Mouse (Mus musculus) liver, embryonic 16.5 days (tissue): Measurements from ENCODE around the gene Cdh7. TPM values are rescaled to one million over a fixed set of nuclear protein-coding genes. Genes with fewer than 3 reads are reported as not detected.

Source experiments
- ATAC-seq: fragments of 200-750 bp; cut with Nextera tagmentation; 2 replicates; pipeline ENCODE4 v1.8.0; 2017; ENCODE audit warnings: low read depth, mild to moderate bottlenecking, moderate number of reproducible peaks, moderate library complexity
- H3K27ac ChIP-seq: fragments of 300-500 bp; sonication (generic); 2 replicates; pipeline ENCODE4 v1.5.1; 2014; ENCODE audit warnings: mild to moderate bottlenecking, low read length
- H3K27me3 ChIP-seq: fragments of 300-500 bp; sonication (generic); 2 replicates; pipeline ENCODE4 v1.6.1; 2014; ENCODE audit warnings: low read depth, low read length, mixed read lengths; ENCODE audit not compliant: control insufficient read depth, insufficient read depth
- H3K36me3 ChIP-seq: fragments of 300-500 bp; sonication (generic); 2 replicates; pipeline ENCODE4 v1.6.1; 2014; ENCODE audit warnings: mild to moderate bottlenecking; ENCODE audit not compliant: control insufficient read depth, insufficient read depth
- H3K4me1 ChIP-seq: fragments of 300-500 bp; sonication (generic); 2 replicates; pipeline ENCODE4 v1.6.1; 2014; ENCODE audit warnings: low read depth, low read length, mixed read lengths; ENCODE audit not compliant: control insufficient read depth
- H3K4me2 ChIP-seq: fragments of 300-500 bp; sonication (generic); 2 replicates; pipeline ENCODE4 v1.6.1; 2014; ENCODE audit warnings: low read depth, low read length, mixed read lengths
- H3K4me3 ChIP-seq: fragments of 300-500 bp; sonication (generic); 2 replicates; pipeline ENCODE4 v1.5.1; 2014; ENCODE audit warnings: low read depth, mild to moderate bottlenecking, low read length
- H3K9ac ChIP-seq: fragments of 300-500 bp; sonication (generic); 2 replicates; pipeline ENCODE4 v1.6.1; 2014; ENCODE audit warnings: low read depth, low read length
- H3K9me3 ChIP-seq: fragments of 300-500 bp; sonication (generic); replicated peaks from 2 replicates; pipeline ENCODE4 v1.6.1; 2016; ENCODE audit warnings: low read length; ENCODE audit not compliant: control insufficient read depth
- WGBS: fragments of 180-500 bp; shearing (Covaris S2); extraction: QIAGEN DNeasy Blood & Tissue Kit; methylation state at CpG from one replicate; pipeline ENCODE4 v1.1.7; 2014; ENCODE audit not compliant: insufficient replicate concordance; 5-methylcytosine and 5-hydroxymethylcytosine counted together
- polyA plus RNA-seq: library from polyadenylated mRNA; unstranded; fragments of >200 nt; fragmentation: Nextera tagmentation; extraction: Ambion mirVana; gene quantifications from 2 replicates; pipeline ENCODE4 v1.2.1, GENCODE M21; 2015

Cdh7 gene
- polyA plus RNA-seq, 1 experiment from 2014 or later, result not detected

- WGBS, result 12% methylated on average over 1 of the region's 1 CpGs
- Histone ChIP-seq H3K4me2 (no peak overlapping the region), H3K9ac (no peak overlapping the region), H3K27me3 (0 out of 2 replicates have a peak, but pooled peaks cover 4% of the 10 kb centered on the region), H3K4me1 (no peaks in the 10 kb centered on the region), H3K9me3 (no peaks in the 10 kb centered on the region), H3K4me3 (no peak overlapping the region), H3K36me3 (no peaks in the 10 kb centered on the region), H3K27ac (no peak overlapping the region)
- ATAC-seq, result no peak
Measured at GRCm38 (mm10) chr1:109985468-109985867, 3.2 kb downstream of the Cdh7 start.

- Histone ChIP-seq H3K4me2 (no peak overlapping the region), H3K9ac (no peak overlapping the region), H3K27ac (no peak overlapping the region), H3K4me3 (no peak overlapping the region), H3K27me3 (no peaks in the 10 kb centered on the region), H3K4me1 (no peaks in the 10 kb centered on the region), H3K9me3 (no peaks in the 10 kb centered on the region), H3K36me3 (no peaks in the 10 kb centered on the region)
- ATAC-seq, result no peak
- 35% methylated on average over 2 of the region's 2 CpGs for WGBS
Measured at GRCm38 (mm10) chr1:109989541-109989940, 7.3 kb downstream of the Cdh7 start.

GRCm38 (mm10) chr1:109993906-109994305 lies 11.7 kb downstream of the Cdh7 start:
- no peak overlapping the region for H3K4me2 ChIP-seq
- H3K4me1 ChIP-seq, result no peaks in the 10 kb centered on the region
- WGBS, result 59% methylated on average over 5 of the region's 5 CpGs
- no peak overlapping the region for H3K4me3 ChIP-seq
- no peak overlapping the region for H3K27ac ChIP-seq
- no peak overlapping the region for H3K9ac ChIP-seq
- H3K27me3 ChIP-seq, result no peaks in the 10 kb centered on the region
- H3K36me3 ChIP-seq, result no peaks in the 10 kb centered on the region
- no peak for ATAC-seq
- no peaks in the 10 kb centered on the region for H3K9me3 ChIP-seq

- H3K9me3 ChIP-seq, result no peaks in the 10 kb centered on the region
- no peaks in the 10 kb centered on the region for H3K4me1 ChIP-seq
- no peak for ATAC-seq
- H3K27ac ChIP-seq, result no peak overlapping the region
- H3K4me2 ChIP-seq, result no peak overlapping the region
- H3K36me3 ChIP-seq, result no peaks in the 10 kb centered on the region
- H3K4me3 ChIP-seq, result no peak overlapping the region
- H3K27me3 ChIP-seq, result no peaks in the 10 kb centered on the region
- H3K9ac ChIP-seq, result no peak overlapping the region
Measured at GRCm38 (mm10) chr1:110004451-110004850, 22.2 kb downstream of the Cdh7 start.

- H3K27me3 ChIP-seq, result no peaks in the 10 kb centered on the region
- H3K4me2 ChIP-seq, result no peak overlapping the region
- no peaks in the 10 kb centered on the region for H3K9me3 ChIP-seq
- no peak overlapping the region for H3K4me3 ChIP-seq
- no peaks in the 10 kb centered on the region for H3K36me3 ChIP-seq
- ATAC-seq, result no peak
- no peaks in the 10 kb centered on the region for H3K4me1 ChIP-seq
- no peak overlapping the region for H3K9ac ChIP-seq
- H3K27ac ChIP-seq, result no peak overlapping the region
- WGBS, result 59% methylated on average over 3 of the region's 3 CpGs
Measured at GRCm38 (mm10) chr1:110005038-110005437, 22.8 kb downstream of the Cdh7 start.

- Histone ChIP-seq H3K4me2 (no peak overlapping the region), H3K27me3 (no peaks in the 10 kb centered on the region), H3K4me1 (no peaks in the 10 kb centered on the region), H3K9ac (no peak overlapping the region), H3K9me3 (no peaks in the 10 kb centered on the region), H3K27ac (no peak overlapping the region), H3K4me3 (no peak overlapping the region), H3K36me3 (no peaks in the 10 kb centered on the region)
- WGBS, result 47% methylated on average over 1 of the region's 1 CpGs
- ATAC-seq, result no peak
Measured at GRCm38 (mm10) chr1:110012153-110012552, 29.9 kb downstream of the Cdh7 start.

GRCm38 (mm10) chr1:110056317-110056716 lies 74.1 kb downstream of the Cdh7 start:
- no peaks in the 10 kb centered on the region for H3K27me3 ChIP-seq
- no peak overlapping the region for H3K4me3 ChIP-seq
- no peak overlapping the region for H3K9ac ChIP-seq
- no peaks in the 10 kb centered on the region for H3K36me3 ChIP-seq
- H3K27ac ChIP-seq, result no peak overlapping the region
- H3K9me3 ChIP-seq, result no peaks in the 10 kb centered on the region
- H3K4me1 ChIP-seq, result no peaks in the 10 kb centered on the region
- no peak overlapping the region for H3K4me2 ChIP-seq
- no peak for ATAC-seq

GRCm38 (mm10) chr1:110067405-110067804 lies 85.2 kb downstream of the Cdh7 start:
- H3K4me1 ChIP-seq, result no peaks in the 10 kb centered on the region
- no peaks in the 10 kb centered on the region for H3K9me3 ChIP-seq
- H3K9ac ChIP-seq, result no peak overlapping the region
- H3K4me2 ChIP-seq, result no peak overlapping the region
- H3K36me3 ChIP-seq, result no peaks in the 10 kb centered on the region
- no peaks in the 10 kb centered on the region for H3K27me3 ChIP-seq
- ATAC-seq, result no peak
- no peak overlapping the region for H3K4me3 ChIP-seq
- 71% methylated on average over 1 of the region's 1 CpGs for WGBS
- H3K27ac ChIP-seq, result no peak overlapping the region

- H3K36me3 ChIP-seq, result no peaks in the 10 kb centered on the region
- H3K27me3 ChIP-seq, result no peaks in the 10 kb centered on the region
- no peak for ATAC-seq
- no peaks in the 10 kb centered on the region for H3K4me1 ChIP-seq
- H3K9me3 ChIP-seq, result no peaks in the 10 kb centered on the region
- no peak overlapping the region for H3K9ac ChIP-seq
- no peak overlapping the region for H3K27ac ChIP-seq
- H3K4me2 ChIP-seq, result no peak overlapping the region
- no peak overlapping the region for H3K4me3 ChIP-seq
Measured at GRCm38 (mm10) chr1:110078471-110078870, 96.2 kb downstream of the Cdh7 start.

- no peak for ATAC-seq
- no peak overlapping the region for H3K27ac ChIP-seq
- WGBS, result 44% methylated on average over 1 of the region's 1 CpGs
- no peaks in the 10 kb centered on the region for H3K4me1 ChIP-seq
- no peak overlapping the region for H3K4me3 ChIP-seq
- H3K27me3 ChIP-seq, result no peaks in the 10 kb centered on the region
- no peaks in the 10 kb centered on the region for H3K36me3 ChIP-seq
- no peak overlapping the region for H3K9ac ChIP-seq
- no peak overlapping the region for H3K4me2 ChIP-seq
- no peaks in the 10 kb centered on the region for H3K9me3 ChIP-seq
Measured at GRCm38 (mm10) chr1:110118071-110118470, 135.8 kb downstream of the Cdh7 start.
